Mouse (Mus musculus) forebrain, embryonic 15.5 days (tissue): ENCODE data around the gene Gm17577. TPM values are rescaled to one million over a fixed set of nuclear protein-coding genes. Genes with fewer than 3 reads are reported as not detected.
"Not testable (repeated sequence)": the region's sequence is repeated elsewhere in the genome, so short reads cannot be mapped to it uniquely, and the experiment has no call there.

Experiments used
- ATAC-seq: fragments of 200-750 bp; cut with Nextera tagmentation; replicated peaks from 2 replicates; pipeline ENCODE4 v1.8.0; 2017; ENCODE audit warnings: mild to moderate bottlenecking, moderate TSS enrichment, moderate library complexity
- H3K27ac ChIP-seq: fragments of 300-500 bp; sonication (generic); replicated peaks from 2 replicates; pipeline ENCODE4 v1.5.1; 2015; ENCODE audit warnings: mild to moderate bottlenecking, inconsistent platforms
- H3K27me3 ChIP-seq: fragments of 300-500 bp; sonication (generic); 2 replicates; pipeline ENCODE4 v1.6.1; 2015; ENCODE audit warnings: inconsistent platforms
- H3K36me3 ChIP-seq: fragments of 300-500 bp; sonication (generic); 2 replicates; pipeline ENCODE4 v1.6.1; 2015; ENCODE audit warnings: mild to moderate bottlenecking, inconsistent platforms
- H3K4me1 ChIP-seq: fragments of 300-500 bp; sonication (generic); 2 replicates; pipeline ENCODE4 v1.6.1; 2015; ENCODE audit warnings: inconsistent platforms
- H3K4me2 ChIP-seq: fragments of 300-500 bp; sonication (generic); replicated peaks from 2 replicates; pipeline ENCODE4 v1.6.1; 2015; ENCODE audit warnings: mild to moderate bottlenecking, inconsistent platforms
- H3K4me3 ChIP-seq: fragments of 300-500 bp; sonication (generic); 2 replicates; pipeline ENCODE4 v1.5.1; 2015; ENCODE audit warnings: mild to moderate bottlenecking, inconsistent platforms
- H3K9ac ChIP-seq: fragments of 300-500 bp; sonication (generic); replicated peaks from 2 replicates; pipeline ENCODE4 v1.6.1; 2015; ENCODE audit warnings: mild to moderate bottlenecking, inconsistent platforms
- H3K9me3 ChIP-seq: fragments of 300-500 bp; sonication (generic); 2 replicates; pipeline ENCODE4 v1.6.1; 2016; ENCODE audit warnings: inconsistent platforms
- WGBS: fragments of 180-500 bp; shearing (Covaris S2); methylation state at CpG from one replicate; pipeline ENCODE4 v1.1.7; 2015; ENCODE audit warnings: mixed read lengths; 5-methylcytosine and 5-hydroxymethylcytosine counted together
- polyA plus RNA-seq: library from polyadenylated mRNA; unstranded; fragments of >200 nt; fragmentation: Nextera tagmentation; extraction: Ambion mirVana; gene quantifications from 2 replicates; pipeline ENCODE4 v1.2.1, GENCODE M21; 2015

Gene Gm17577
- polyA plus RNA-seq = not detected in 2 replicates

GRCm38 (mm10) chrX:123246807-123247206 lies at the start of gene Gm17577:
TSS of gene Gm17577 (minus strand) at chrX:123246907.
- not testable (repeated sequence) for H3K27me3 ChIP-seq, H3K4me3 ChIP-seq, ATAC-seq, H3K4me2 ChIP-seq, H3K4me1 ChIP-seq, H3K27ac ChIP-seq, H3K9ac ChIP-seq, H3K9me3 ChIP-seq, H3K36me3 ChIP-seq
- no CpG with 5 or more reads among the region's 3 CpGs for WGBS

GRCm38 (mm10) chrX:123222381-123222780 lies 24.3 kb downstream of the Gm17577 start, which contains the start of gene Srsx:
TSS of gene Srsx (minus strand) at chrX:123222481.
- not testable (repeated sequence) for H3K36me3 ChIP-seq, H3K4me3 ChIP-seq, H3K4me2 ChIP-seq, H3K4me1 ChIP-seq, H3K27me3 ChIP-seq, H3K9ac ChIP-seq, H3K27ac ChIP-seq, ATAC-seq, H3K9me3 ChIP-seq
- 100% methylated on average over 1 of the region's 1 CpGs for WGBS

Other genes with a start within 250 kb of the Gm17577 start
- gene Gm17521, start 217.2 kb downstream of the Gm17577 start, polyA plus RNA-seq = not detected in 2 replicates
- 31.0 and 32.8 TPM in 2 replicates for gene Cldn34c1, start 143.4 kb downstream of the Gm17577 start, polyA plus RNA-seq
- gene Srsx, start 24.4 kb downstream of the Gm17577 start, polyA plus RNA-seq = not detected in 2 replicates